Mouse (Mus musculus): Measurements from ENCODE around the gene Xxylt1.

GRCm38 (mm10) chr16:30928076-30928750 lies 153.0 kb downstream of the Xxylt1 start:
- TF ChIP-seq HCFC1 (IDR thresholded peaks at IDR 0.05; ENCODE audit: borderline replicate concordance, insufficient read depth, low read length) (no peak), CHD2 (IDR thresholded peaks at IDR 0.05; ENCODE audit: low read depth, low read length) (no peak)
